ENCODE assay signal across 14 mouse cellular contexts in genomic region chr6:146612736-146613135, GRCm38 (mm10).
"Had no signal": no experiment of that assay in that cellular context is flagged by ENCODE, and none has a peak within 500 bp of the region (broad histone marks: within the 10 kb centered on the region; RNA-seq: fewer than 3 reads in every experiment).

No protein-coding gene starts in this region.

- ATAC-seq: intestine, postnatal 0 days; midbrain, embryonic 16.5 days had no signal

- H3K9ac ChIP-seq: limb, embryonic 15.5 days; lung, embryonic 14.5 days; midbrain, embryonic 12.5 days; stomach, embryonic 15.5 days had no signal

- H3K4me1 ChIP-seq: limb, embryonic 15.5 days; midbrain, embryonic 12.5 days; stomach, embryonic 15.5 days had no signal

- H3K4me3 ChIP-seq: left cerebral cortex, adult 2 months; limb, embryonic 15.5 days; megakaryocyte, embryonic 14.5 days; midbrain, embryonic 12.5 days; stomach, embryonic 15.5 days had no signal

- H3K9me3 ChIP-seq: limb, embryonic 15.5 days; megakaryocyte, embryonic 14.5 days; midbrain, embryonic 12.5 days; stomach, embryonic 15.5 days had no signal

- H3K27me3 ChIP-seq: limb, embryonic 15.5 days; megakaryocyte, embryonic 14.5 days; midbrain, embryonic 12.5 days; stomach, embryonic 15.5 days had no signal

- DNase-seq: kidney, postnatal 14 days; lung, embryonic 14.5 days; lung, postnatal 14 days; right cerebral cortex, postnatal 14 days; thymus, adult 2 months; thymus, postnatal 25 days had no signal

- H3K4me2 ChIP-seq: limb, embryonic 15.5 days; lung, embryonic 14.5 days; midbrain, embryonic 12.5 days; stomach, embryonic 15.5 days had no signal

- H3K27ac ChIP-seq: left cerebral cortex, adult 2 months; limb, embryonic 15.5 days; macrophage; midbrain, embryonic 12.5 days; stomach, embryonic 15.5 days had no signal
